Mouse (Mus musculus) hindbrain, embryonic 16.5 days (tissue): ENCODE data around the gene Bcat2. TPM values are rescaled to one million over a fixed set of nuclear protein-coding genes. Genes with fewer than 3 reads are reported as not detected.

Source experiments
- ATAC-seq: fragments of 200-750 bp; cut with Nextera tagmentation; 2 replicates; pipeline ENCODE4 v1.8.0; 2017; ENCODE audit warnings: moderate TSS enrichment, moderate library complexity
- H3K27ac ChIP-seq: fragments of 300-500 bp; sonication (generic); 2 replicates; pipeline ENCODE4 v1.5.1; 2014; ENCODE audit warnings: low read depth, mild to moderate bottlenecking, control low read depth, low read length, moderate library complexity
- H3K27me3 ChIP-seq: fragments of 300-500 bp; sonication (generic); replicated peaks from 2 replicates; pipeline ENCODE4 v1.6.1; 2014; ENCODE audit warnings: low read length; ENCODE audit not compliant: control insufficient read depth, insufficient read depth
- H3K36me3 ChIP-seq: fragments of 300-500 bp; sonication (generic); 2 replicates; pipeline ENCODE4 v1.6.1; 2014; ENCODE audit warnings: mild to moderate bottlenecking, low read length, moderate library complexity, mixed read lengths; ENCODE audit not compliant: control insufficient read depth, insufficient read depth
- H3K4me1 ChIP-seq: fragments of 300-500 bp; sonication (generic); 2 replicates; pipeline ENCODE4 v1.6.1; 2014; ENCODE audit warnings: low read depth, low read length; ENCODE audit not compliant: control insufficient read depth, insufficient read depth
- H3K4me2 ChIP-seq: fragments of 300-500 bp; sonication (generic); 2 replicates; pipeline ENCODE4 v1.6.1; 2014; ENCODE audit warnings: mild to moderate bottlenecking, low read length, control low read depth, moderate library complexity
- H3K4me3 ChIP-seq: fragments of 300-500 bp; sonication (generic); 2 replicates; pipeline ENCODE4 v1.5.1; 2014; ENCODE audit warnings: mild to moderate bottlenecking, low read length, control low read depth, moderate library complexity
- H3K9ac ChIP-seq: fragments of 300-500 bp; sonication (generic); 2 replicates; pipeline ENCODE4 v1.6.1; 2014; ENCODE audit warnings: low read depth, mild to moderate bottlenecking, control low read depth, low read length, moderate library complexity
- H3K9me3 ChIP-seq: fragments of 300-500 bp; sonication (generic); 2 replicates; pipeline ENCODE4 v1.6.1; 2014; ENCODE audit warnings: mild to moderate bottlenecking, low read length, moderate library complexity; ENCODE audit not compliant: control insufficient read depth
- WGBS: fragments of 180-500 bp; shearing (Covaris S2); extraction: QIAGEN DNeasy Blood & Tissue Kit; methylation state at CpG from one replicate; pipeline ENCODE4 v1.1.7; 2014; 5-methylcytosine and 5-hydroxymethylcytosine counted together
- polyA plus RNA-seq: library from polyadenylated mRNA; unstranded; fragments of >200 nt; fragmentation: Nextera tagmentation; extraction: Ambion mirVana; gene quantifications from 2 replicates; pipeline ENCODE4 v1.2.1, GENCODE M21; 2015

Gene Bcat2
- polyA plus RNA-seq, 1 experiment from 2014 or later, result 22.7 TPM

DNA sequence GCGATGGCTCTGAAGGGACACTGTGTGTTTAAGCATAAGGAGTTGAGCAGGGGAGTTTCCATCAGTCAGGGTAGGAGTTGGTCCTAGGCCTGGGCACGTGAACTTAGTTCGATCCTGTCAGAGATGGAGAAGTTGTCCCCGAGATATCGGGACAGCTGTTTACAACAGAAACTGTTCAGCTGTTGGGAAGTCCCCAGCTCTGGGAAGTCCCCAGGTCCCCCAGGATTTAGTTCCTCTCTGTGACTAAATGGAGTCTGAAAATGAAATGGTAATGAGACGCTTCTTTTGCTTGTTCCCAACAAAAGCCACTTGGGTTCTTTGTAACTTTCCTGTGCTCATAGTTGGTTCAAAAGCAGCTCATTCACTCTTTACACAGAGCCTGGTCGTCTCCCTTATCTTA lies 21.9 kb downstream of the Bcat2 start:
- no peak for ATAC-seq
- H3K4me1 ChIP-seq, result peaks cover 5% of the 10 kb centered on the region; the same call in 1 of the 2 replicates
- H3K27ac ChIP-seq, result no peak overlapping the region
- no peak overlapping the region for H3K4me2 ChIP-seq
- no peak overlapping the region for H3K9ac ChIP-seq
- WGBS, result 74% methylated on average over 7 of the region's 7 CpGs
- no peaks in the 10 kb centered on the region for H3K27me3 ChIP-seq
- H3K9me3 ChIP-seq, result no peaks in the 10 kb centered on the region
- no peak overlapping the region for H3K4me3 ChIP-seq
- no peaks in the 10 kb centered on the region for H3K36me3 ChIP-seq

DNA sequence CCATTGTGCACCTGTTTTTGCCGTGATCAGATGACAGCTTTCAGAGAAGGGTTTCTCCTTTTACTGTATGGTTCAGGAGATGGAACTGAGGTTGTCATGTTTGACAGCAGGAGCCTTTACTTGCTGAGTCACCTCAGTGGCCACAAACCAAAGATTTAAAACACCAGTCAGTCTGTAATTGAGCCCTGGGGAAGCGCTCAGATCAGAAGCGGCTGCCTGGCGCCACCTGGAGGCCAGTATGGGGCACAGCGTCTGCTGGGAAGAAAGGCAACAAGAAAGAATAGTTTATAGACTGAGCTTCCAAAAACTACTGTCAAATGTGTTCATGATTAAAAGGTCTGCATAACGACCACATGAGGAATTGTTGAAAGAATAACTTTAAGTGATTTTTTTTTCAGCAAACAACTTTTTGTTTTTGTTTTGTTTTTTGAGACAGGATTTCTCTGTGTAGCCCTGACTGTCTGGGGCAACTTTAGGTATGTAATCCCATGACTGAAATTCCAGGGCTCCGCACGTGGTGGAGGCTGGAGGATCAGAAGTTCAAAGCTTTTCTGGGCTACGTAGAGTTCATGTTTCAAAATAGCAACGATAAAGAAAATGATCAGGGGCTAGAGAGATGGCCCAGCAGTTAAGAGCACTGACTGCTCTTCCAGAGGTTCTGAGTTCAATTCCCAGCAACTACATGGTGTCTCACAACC lies 23.3 kb downstream of the Bcat2 start:
- Histone ChIP-seq H3K27ac (no peak overlapping the region), H3K27me3 (no peaks in the 10 kb centered on the region), H3K9ac (no peak overlapping the region), H3K9me3 (no peaks in the 10 kb centered on the region), H3K4me3 (no peak overlapping the region), H3K4me2 (no peak overlapping the region), H3K4me1 (peaks cover 5% of the 10 kb centered on the region; the same call in 1 of the 2 replicates), H3K36me3 (no peaks in the 10 kb centered on the region)
- WGBS, result 24% methylated on average over 10 of the region's 10 CpGs
- ATAC-seq, result no peak

DNA sequence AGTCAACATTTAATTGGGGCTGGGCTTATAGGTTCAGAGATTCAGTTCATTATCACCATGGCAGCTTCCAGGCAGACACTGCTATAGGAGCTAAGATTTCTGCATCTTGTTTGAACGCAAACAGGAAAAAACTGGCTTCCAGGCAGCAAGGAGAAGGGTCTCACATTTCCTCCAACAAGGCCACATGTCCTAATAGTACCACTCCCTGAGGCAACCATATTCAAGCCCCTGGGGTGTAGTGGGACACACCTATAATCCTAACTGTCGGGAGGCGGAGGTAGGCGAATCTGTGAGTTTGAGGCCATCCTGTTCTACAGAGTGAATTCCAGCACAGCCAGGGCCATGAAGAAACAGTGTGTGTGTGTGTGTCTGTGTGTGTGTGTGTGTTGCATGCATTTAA lies 25.2 kb downstream of the Bcat2 start:
- no peaks in the 10 kb centered on the region for H3K9me3 ChIP-seq
- no peak overlapping the region for H3K4me2 ChIP-seq
- ATAC-seq, result no peak
- 83% methylated on average over 4 of the region's 4 CpGs for WGBS
- no peaks in the 10 kb centered on the region for H3K27me3 ChIP-seq
- H3K4me3 ChIP-seq, result no peak overlapping the region
- no peak overlapping the region for H3K27ac ChIP-seq
- H3K4me1 ChIP-seq, result no peaks in the 10 kb centered on the region
- no peaks in the 10 kb centered on the region for H3K36me3 ChIP-seq
- H3K9ac ChIP-seq, result no peak overlapping the region

DNA sequence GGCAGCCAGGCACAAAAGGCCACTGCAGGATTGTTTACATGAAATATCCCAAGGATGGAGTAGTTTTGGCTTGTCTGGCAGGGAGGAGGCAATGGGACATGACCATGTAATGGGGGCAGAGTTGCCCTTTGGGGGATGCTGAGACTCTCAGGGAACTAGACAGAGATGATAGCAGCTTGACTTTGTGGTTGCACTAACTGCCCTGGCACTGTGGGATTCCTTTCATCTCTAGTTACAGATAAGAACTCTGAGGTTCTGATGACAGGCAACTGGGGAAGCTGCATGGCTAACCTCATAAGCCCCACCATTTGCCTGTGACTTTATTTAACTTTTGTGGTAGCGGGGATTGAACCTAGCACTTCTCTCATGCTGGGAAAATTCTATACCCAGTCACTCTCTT lies 26.2 kb downstream of the Bcat2 start:
- Histone ChIP-seq H3K27me3 (no peaks in the 10 kb centered on the region), H3K36me3 (no peaks in the 10 kb centered on the region), H3K4me1 (no peaks in the 10 kb centered on the region), H3K9me3 (no peaks in the 10 kb centered on the region), H3K9ac (no peak overlapping the region), H3K4me2 (no peak overlapping the region), H3K27ac (no peak overlapping the region), H3K4me3 (no peak overlapping the region)
- no peak for ATAC-seq
- 96% methylated on average over 1 of the region's 1 CpGs for WGBS

DNA sequence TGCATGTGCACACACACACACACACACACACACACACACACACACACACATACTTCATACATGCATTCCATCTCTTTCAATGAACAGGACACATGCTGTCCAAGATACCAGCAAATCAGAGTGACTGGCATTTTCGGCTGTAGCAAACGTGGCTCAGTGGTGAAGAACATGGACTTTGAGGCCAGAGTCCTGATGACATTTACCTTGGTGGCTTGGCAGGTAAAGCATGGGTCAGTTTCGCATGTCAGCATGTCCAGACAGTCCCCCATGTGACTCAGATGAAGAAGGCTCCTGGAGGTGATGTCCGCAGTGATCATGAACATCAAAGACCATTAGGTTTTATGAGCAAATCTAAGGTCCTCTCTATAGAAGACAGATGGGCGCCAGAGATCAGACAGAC lies 27.1 kb downstream of the Bcat2 start:
- WGBS, result 86% methylated on average over 5 of the region's 5 CpGs
- no peak for ATAC-seq

DNA sequence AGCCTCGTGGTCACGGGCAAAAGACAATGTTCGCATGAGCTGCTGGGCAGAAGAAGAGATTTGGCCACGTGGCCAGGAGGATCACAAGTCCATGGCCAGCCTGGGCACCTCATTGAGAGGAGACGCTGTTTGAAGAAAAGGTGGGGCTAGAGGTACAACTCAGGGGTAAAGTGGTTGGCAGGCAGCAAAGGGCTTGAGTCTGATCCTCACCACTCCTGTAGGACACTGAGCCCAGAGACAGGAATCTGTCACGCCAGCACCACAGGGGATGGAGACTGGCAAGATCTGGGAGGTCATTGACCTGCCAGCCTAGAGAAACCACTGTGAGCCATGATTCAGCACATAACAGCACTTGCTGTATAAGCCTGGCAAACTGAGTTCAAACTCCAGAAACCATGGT lies 27.6 kb downstream of the Bcat2 start:
- no peak for ATAC-seq
- H3K9ac ChIP-seq, result no peak overlapping the region
- no peak overlapping the region for H3K4me2 ChIP-seq
- no peaks in the 10 kb centered on the region for H3K36me3 ChIP-seq
- H3K4me1 ChIP-seq, result no peaks in the 10 kb centered on the region
- no peak overlapping the region for H3K27ac ChIP-seq
- 91% methylated on average over 6 of the region's 6 CpGs for WGBS
- H3K27me3 ChIP-seq, result no peaks in the 10 kb centered on the region
- H3K9me3 ChIP-seq, result no peaks in the 10 kb centered on the region
- H3K4me3 ChIP-seq, result no peak overlapping the region

More for the DNA sequence above, 27.1 kb downstream of the Bcat2 start:
- Histone ChIP-seq H3K4me2 (no peak overlapping the region), H3K4me1 (no peaks in the 10 kb centered on the region), H3K9ac (no peak overlapping the region), H3K27me3 (no peaks in the 10 kb centered on the region), H3K9me3 (no peaks in the 10 kb centered on the region), H3K27ac (no peak overlapping the region), H3K4me3 (no peak overlapping the region), H3K36me3 (no peaks in the 10 kb centered on the region)

DNA sequence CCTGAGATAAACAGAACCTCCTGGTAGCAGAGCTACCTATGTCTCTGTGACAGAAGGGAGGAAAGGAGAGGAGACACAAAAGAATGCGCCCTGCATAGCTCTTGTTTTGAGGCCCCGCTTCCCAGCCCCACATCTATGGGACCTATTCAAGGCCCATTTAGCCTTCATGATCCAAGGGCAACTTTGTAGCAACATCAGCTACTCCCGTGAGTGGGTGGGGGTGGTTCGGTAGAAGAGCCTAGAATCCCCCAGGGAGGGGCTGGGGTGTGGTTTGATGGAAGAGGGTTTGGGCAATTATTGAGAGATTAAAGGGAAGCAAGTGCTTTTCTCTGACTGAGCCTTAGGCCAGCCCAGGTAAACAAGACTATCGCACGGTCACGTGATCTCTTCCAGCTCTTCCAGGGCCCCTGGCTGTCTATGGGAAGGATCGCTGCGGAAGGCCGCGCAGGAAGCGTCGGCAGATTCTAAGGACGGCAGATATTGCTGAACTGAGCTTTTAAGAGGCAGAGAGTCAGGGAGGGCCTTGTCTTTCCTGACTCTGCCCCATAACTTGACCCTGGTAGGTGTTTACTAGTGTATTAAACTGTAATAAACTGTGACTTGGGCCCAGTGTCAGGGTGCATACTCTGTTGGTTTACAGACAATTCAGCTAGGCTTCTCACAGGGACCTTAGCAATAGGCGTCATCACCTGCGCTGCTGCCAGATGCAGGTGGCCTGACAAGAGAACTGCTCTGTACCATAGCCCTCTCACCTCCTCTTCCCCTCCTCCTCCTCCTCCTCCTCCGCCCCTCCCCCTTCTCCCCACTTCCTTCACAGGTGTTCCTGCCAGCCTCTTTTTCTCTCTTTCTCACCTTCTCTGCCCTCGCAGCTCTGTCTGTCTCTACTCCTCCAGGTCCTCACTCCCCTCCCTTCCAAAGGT lies 29.3 kb downstream of the Bcat2 start:
- Histone ChIP-seq H3K36me3 (no peaks in the 10 kb centered on the region), H3K27me3 (no peaks in the 10 kb centered on the region), H3K9ac (no peak overlapping the region), H3K27ac (no peak overlapping the region), H3K4me2 (no peak overlapping the region), H3K4me3 (no peak overlapping the region), H3K9me3 (no peaks in the 10 kb centered on the region), H3K4me1 (no peaks in the 10 kb centered on the region)
- ATAC-seq, result no peak
- WGBS, result 51% methylated on average over 18 of the region's 18 CpGs

DNA sequence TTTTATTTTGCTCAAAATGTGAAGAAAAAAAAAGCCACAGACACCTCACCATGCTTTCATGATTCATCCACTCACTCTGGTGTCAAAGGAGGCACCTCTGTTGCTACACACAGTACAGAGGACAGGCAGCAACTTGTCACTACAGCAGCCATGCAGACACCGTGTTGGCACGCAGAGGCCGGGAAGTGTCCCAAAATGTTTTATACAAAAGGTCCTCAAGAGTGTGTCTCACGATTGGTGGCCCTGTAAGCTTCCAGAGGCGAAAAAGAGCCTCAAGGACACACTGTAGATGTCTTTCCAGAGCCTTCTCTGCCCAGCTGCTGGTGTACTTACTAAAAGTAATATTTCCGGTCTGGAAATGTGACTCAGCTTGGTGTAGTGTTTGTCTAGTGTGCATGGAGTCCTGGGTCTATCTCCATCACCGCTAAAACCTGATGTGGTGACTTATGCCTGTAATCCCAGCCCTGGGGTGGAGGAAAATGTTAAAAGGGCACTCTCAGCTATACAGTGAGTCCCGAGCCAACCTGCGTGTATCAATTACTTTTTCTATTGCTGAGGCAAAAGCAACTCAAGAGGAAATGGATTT lies 35.8 kb downstream of the Bcat2 start:
- H3K4me2 ChIP-seq, result no peak overlapping the region
- H3K27ac ChIP-seq, result no peak overlapping the region
- H3K36me3 ChIP-seq, result no peaks in the 10 kb centered on the region
- 83% methylated on average over 9 of the region's 9 CpGs for WGBS
- H3K4me1 ChIP-seq, result no peaks in the 10 kb centered on the region
- H3K9ac ChIP-seq, result no peak overlapping the region
- H3K27me3 ChIP-seq, result no peaks in the 10 kb centered on the region
- no peak overlapping the region for H3K4me3 ChIP-seq
- H3K9me3 ChIP-seq, result no peaks in the 10 kb centered on the region
- no peak for ATAC-seq

DNA sequence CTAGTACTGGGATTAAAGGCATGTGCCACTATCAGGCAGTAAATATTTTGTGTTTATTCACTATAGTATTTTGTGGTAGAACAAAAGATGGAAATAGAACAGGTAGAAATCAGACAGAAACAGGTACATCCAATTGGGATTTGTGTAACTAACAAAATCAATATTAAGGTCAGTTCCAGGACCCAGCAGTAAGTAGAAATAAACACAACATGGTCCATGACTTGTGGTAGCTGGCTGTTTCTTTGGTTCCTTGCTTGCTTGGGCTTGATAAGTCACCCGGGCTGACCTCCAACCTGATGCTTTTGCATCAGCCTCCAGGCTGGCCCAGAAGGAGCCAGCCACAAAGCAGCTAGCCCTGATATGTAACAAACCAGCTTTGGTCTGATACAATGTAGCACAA lies 39.6 kb downstream of the Bcat2 start:
- no peak overlapping the region for H3K9ac ChIP-seq
- H3K4me3 ChIP-seq, result no peak overlapping the region
- no peaks in the 10 kb centered on the region for H3K27me3 ChIP-seq
- H3K4me2 ChIP-seq, result no peak overlapping the region
- WGBS, result 81% methylated on average over 1 of the region's 1 CpGs
- H3K27ac ChIP-seq, result no peak overlapping the region
- no peaks in the 10 kb centered on the region for H3K9me3 ChIP-seq
- H3K36me3 ChIP-seq, result no peaks in the 10 kb centered on the region
- ATAC-seq, result no peak
- no peaks in the 10 kb centered on the region for H3K4me1 ChIP-seq
